Mouse (Mus musculus) lung, postnatal 0 days (tissue): Measurements from ENCODE around the gene Klrg2. TPM values are rescaled to one million over a fixed set of nuclear protein-coding genes. Genes with fewer than 3 reads are reported as not detected.

Source experiments
- ATAC-seq: fragments of 200-750 bp; cut with Nextera tagmentation; 2 replicates; pipeline ENCODE4 v1.8.0; 2017; ENCODE audit warnings: moderate library complexity
- DNase-seq: peaks from one replicate; pipeline ENCODE4 v3.0.0-alpha.2; 2016; ENCODE audit warnings: low spot score
- H3K27ac ChIP-seq: fragments of 300-500 bp; sonication (generic); 2 replicates; pipeline ENCODE4 v1.5.1; 2014; ENCODE audit warnings: antibody characterized with exemption, mild to moderate bottlenecking, low read length, mixed read lengths
- H3K27me3 ChIP-seq: fragments of 300-500 bp; sonication (generic); replicated peaks from 2 replicates; pipeline ENCODE4 v1.6.1; 2014; ENCODE audit warnings: low read length, mixed read lengths; ENCODE audit not compliant: insufficient read depth
- H3K36me3 ChIP-seq: fragments of 300-500 bp; sonication (generic); 2 replicates; pipeline ENCODE4 v1.6.1; 2014; ENCODE audit warnings: low read length, mixed read lengths; ENCODE audit not compliant: insufficient read depth
- H3K4me1 ChIP-seq: fragments of 300-500 bp; sonication (generic); 2 replicates; pipeline ENCODE4 v1.6.1; 2014; ENCODE audit warnings: antibody characterized with exemption, low read depth, low read length, mixed read lengths; ENCODE audit not compliant: insufficient read depth
- H3K4me2 ChIP-seq: fragments of 300-500 bp; sonication (generic); replicated peaks from 2 replicates; pipeline ENCODE4 v1.6.1; 2014; ENCODE audit warnings: low read depth, mild to moderate bottlenecking, low read length, moderate library complexity, mixed read lengths
- H3K4me3 ChIP-seq: fragments of 300-500 bp; sonication (generic); 2 replicates; pipeline ENCODE4 v1.5.1; 2014; ENCODE audit warnings: low read depth, low read length
- H3K9ac ChIP-seq: fragments of 300-500 bp; sonication (generic); replicated peaks from 2 replicates; pipeline ENCODE4 v1.6.1; 2014; ENCODE audit warnings: low read depth, mild to moderate bottlenecking
- H3K9me3 ChIP-seq: fragments of 300-500 bp; sonication (generic); 2 replicates; pipeline ENCODE4 v1.6.1; 2016; ENCODE audit warnings: low read length, mixed read lengths
- CTCF ChIP-seq: IDR thresholded peaks from 2 replicates; pipeline ENCODE4 v1.5.1; 2016; ENCODE audit warnings: antibody characterized with exemption, mild to moderate bottlenecking
- EP300 ChIP-seq: IDR thresholded peaks from 2 replicates; pipeline ENCODE4 v1.6.1; 2016; ENCODE audit warnings: antibody characterized with exemption, mild to moderate bottlenecking, control low read depth
- WGBS: fragments of 180-500 bp; shearing (Covaris S2); extraction: QIAGEN DNeasy Blood & Tissue Kit; methylation state at CpG from one replicate; pipeline ENCODE4 v1.1.7; 2014; 5-methylcytosine and 5-hydroxymethylcytosine counted together
- polyA plus RNA-seq: library from polyadenylated mRNA; unstranded; fragments of >200 nt; fragmentation: Nextera tagmentation; extraction: Ambion mirVana; gene quantifications from 2 replicates; pipeline ENCODE4 v1.2.1, GENCODE M21; 2015

The Klrg2 gene
- polyA plus RNA-seq, 1 experiment from 2014 or later: 0.47 TPM

DNA sequence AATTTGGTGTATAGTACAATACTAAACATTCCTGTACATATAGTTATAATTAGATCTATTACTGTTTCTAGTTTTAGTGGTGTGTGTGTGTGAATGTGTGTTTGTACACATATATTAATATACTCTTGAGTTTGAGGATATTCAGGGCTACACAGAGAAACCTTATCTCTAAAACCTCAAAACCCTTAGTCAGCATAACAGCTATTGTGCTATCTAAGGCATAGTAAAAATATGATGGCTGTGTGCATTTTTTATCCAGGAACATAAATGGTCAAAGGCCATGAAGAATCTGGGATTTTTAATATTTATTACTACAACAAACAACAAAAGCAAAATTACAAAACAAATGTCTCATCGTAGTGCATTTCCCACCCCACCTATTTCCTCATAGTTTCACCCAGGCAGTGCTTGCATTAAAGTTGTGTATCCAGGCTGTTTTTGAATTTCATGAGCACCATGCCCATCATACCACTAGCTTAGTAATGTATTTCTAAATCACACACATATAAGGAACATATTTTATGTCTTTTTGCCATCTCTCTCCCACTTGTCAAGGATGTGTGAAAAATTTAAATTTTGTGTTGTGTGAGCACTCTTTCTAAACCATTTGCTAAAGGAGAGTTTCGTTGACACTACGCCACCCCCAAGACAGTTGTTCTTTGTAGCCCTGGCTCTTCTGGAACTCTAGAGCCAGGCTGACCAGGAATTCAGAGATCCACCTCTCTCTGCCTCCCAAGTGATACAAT is 56.8 kb downstream of the Klrg2 start:
- DNase-seq: no peak
- Histone ChIP-seq H3K4me3 (no peak overlapping the region), H3K27ac (no peak overlapping the region), H3K9me3 (no peaks in the 10 kb centered on the region), H3K4me2 (no peak overlapping the region), H3K9ac (no peak overlapping the region), H3K36me3 (peaks cover 24% of the 10 kb centered on the region; the same call in 1 of the 2 replicates), H3K4me1 (no peaks in the 10 kb centered on the region), H3K27me3 (no peaks in the 10 kb centered on the region)
- ATAC-seq: no peak
- TF ChIP-seq CTCF (no peak), EP300 (no peak)
- 90% methylated on average over 3 of the region's 3 CpGs for WGBS

DNA sequence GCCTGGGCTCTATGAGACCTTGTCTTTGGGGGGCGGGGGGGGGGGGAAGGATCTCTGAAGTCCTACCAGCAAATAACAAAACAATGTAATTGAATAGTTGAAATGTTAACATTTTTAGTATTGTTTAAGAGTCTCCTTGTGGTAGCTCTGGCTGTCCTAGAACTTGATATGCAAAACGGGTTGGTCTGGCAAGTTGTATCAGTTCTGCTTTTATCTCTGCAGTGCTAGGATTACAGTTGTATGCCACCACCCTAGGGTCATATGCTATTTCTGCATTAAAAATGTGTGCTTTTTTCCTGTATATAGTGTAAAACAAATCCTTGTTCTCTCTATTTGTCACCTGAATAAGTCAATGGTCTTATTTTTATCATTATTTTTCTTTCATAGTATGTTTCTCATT is 60.9 kb downstream of the Klrg2 start:
- ATAC-seq (no peak), DNase-seq (no peak)
- no peaks in the 10 kb centered on the region for H3K27me3 ChIP-seq
- no peak overlapping the region for H3K4me2 ChIP-seq
- H3K27ac ChIP-seq: no peak overlapping the region
- WGBS: 85% methylated on average over 2 of the region's 2 CpGs
- no peaks in the 10 kb centered on the region for H3K4me1 ChIP-seq
- H3K9ac ChIP-seq: no peak overlapping the region
- H3K4me3 ChIP-seq: no peak overlapping the region
- H3K36me3 ChIP-seq: peaks cover 20% of the 10 kb centered on the region
- no peaks in the 10 kb centered on the region for H3K9me3 ChIP-seq
- TF ChIP-seq CTCF (no peak), EP300 (no peak)

Other genes starting within 250 kb of the Klrg2 start
- 6.9 and 10.8 TPM in 2 replicates for gene Ubn2, start 203.3 kb downstream of the Klrg2 start, polyA plus RNA-seq
- gene Fmc1, start 103.7 kb downstream of the Klrg2 start, polyA plus RNA-seq: 91.4 and 98.5 TPM in 2 replicates
- 37.8 and 39.8 TPM in 2 replicates for gene Luc7l2, start 85.9 kb downstream of the Klrg2 start, polyA plus RNA-seq
- 1.1 and 1.6 TPM in 2 replicates for gene Clec2l, start 25.8 kb upstream of the Klrg2 start, polyA plus RNA-seq
- 5.3 and 5.5 TPM in 2 replicates for gene Tbxas1, start 238.2 kb upstream of the Klrg2 start, polyA plus RNA-seq
- gene Hipk2, start 238.9 kb upstream of the Klrg2 start, polyA plus RNA-seq: 18.4 and 23.0 TPM in 2 replicates